Mouse (Mus musculus): Measurements from ENCODE around the gene Tktl1. TPM values are rescaled to one million over a fixed set of nuclear protein-coding genes. Genes with fewer than 3 reads are reported as not detected.

The Tktl1 gene
- total and polyA plus RNA-seq, 3 experiments = 0.38 TPM; not detected in 2

- Histone ChIP-seq H3K27me3 (ENCODE audit: insufficient read depth, low read length) (no peaks in the 10 kb centered on the region), H3K4me1 (ENCODE audit: insufficient read depth, low read depth, low read length) (peaks cover 5% of the 10 kb centered on the region; the same call in 1 of the 2 replicates), H3K9me3 (replicated peaks) (no peaks in the 10 kb centered on the region), H3K36me3 (replicated peaks) (peaks cover 100% of the 10 kb centered on the region), H3K4me3 (ENCODE audit: low read depth, low read length) (no peak overlapping the region)
- no peak for TF ChIP-seq TAL1 (conservative IDR thresholded peaks at IDR 0.05; ENCODE audit: low read depth, low read length)
- DNase-seq (ENCODE audit: low spot score) = no peak
- ATAC-seq (ENCODE audit: extremely low read depth, insufficient number of reproducible peaks, low FRiP score, poor library complexity, severe bottlenecking) = no peak
These were observed 53.0 kb downstream of the Tktl1 start for GRCm38 (mm10) chrX:74230038-74230437.

- no peak overlapping the region for H3K4me3 ChIP-seq (ENCODE audit: low read depth, low read length)
- H3K36me3 ChIP-seq (replicated peaks) = peaks cover 97% of the 10 kb centered on the region
- peaks cover 5% of the 10 kb centered on the region; the same call in 1 of the 2 replicates for H3K4me1 ChIP-seq (ENCODE audit: insufficient read depth, low read depth, low read length)
- ATAC-seq (ENCODE audit: extremely low read depth, insufficient number of reproducible peaks, low FRiP score, poor library complexity, severe bottlenecking) = no peak
- H3K9me3 ChIP-seq (replicated peaks) = no peaks in the 10 kb centered on the region
- no peaks in the 10 kb centered on the region for H3K27me3 ChIP-seq (ENCODE audit: insufficient read depth, low read length)
- DNase-seq (ENCODE audit: low spot score) = no peak
- TF ChIP-seq CTCF (IDR thresholded peaks at IDR 0.05; ENCODE audit: low read depth, low read length) (no peak), GATA2 (IDR thresholded peaks at IDR 0.05; ENCODE audit: borderline replicate concordance, low read depth, low read length) (no peak), TAL1 (conservative IDR thresholded peaks at IDR 0.05; ENCODE audit: low read depth, low read length) (no peak), POLR2AphosphoS5 (IDR thresholded peaks at IDR 0.05; ENCODE audit: insufficient replicate concordance, low read depth, low read length) (no peak), GATA1 (IDR thresholded peaks at IDR 0.05; ENCODE audit: borderline replicate concordance, low read length) (no peak)
These were observed 56.1 kb downstream of the Tktl1 start for GRCm38 (mm10) chrX:74233196-74233595.

- H3K36me3 ChIP-seq (replicated peaks) = peaks cover 75% of the 10 kb centered on the region
These were observed 63.3 kb downstream of the Tktl1 start for GRCm38 (mm10) chrX:74240332-74240731.

GRCm38 (mm10) chrX:74243396-74243795 is 66.3 kb downstream of the Tktl1 start:
- Histone ChIP-seq H3K36me3 (replicated peaks) (peaks cover 48% of the 10 kb centered on the region), H3K9me3 (replicated peaks) (no peaks in the 10 kb centered on the region), H3K27me3 (ENCODE audit: insufficient read depth, low read length) (no peaks in the 10 kb centered on the region), H3K4me1 (ENCODE audit: insufficient read depth, low read depth, low read length) (peaks cover 60% of the 10 kb centered on the region), H3K4me3 (ENCODE audit: low read depth, low read length) (peak overlapping the region; percentile 77; the same call in 1 of the 2 replicates)
- TF ChIP-seq CTCF (IDR thresholded peaks at IDR 0.05; ENCODE audit: low read depth, low read length) (no peak), TAL1 (conservative IDR thresholded peaks at IDR 0.05; ENCODE audit: low read depth, low read length) (no peak), GATA1 (IDR thresholded peaks at IDR 0.05; ENCODE audit: borderline replicate concordance, low read length) (no peak)
- DNase-seq (ENCODE audit: low spot score) (peak; percentile 12), ATAC-seq (ENCODE audit: extremely low read depth, insufficient number of reproducible peaks, low FRiP score, poor library complexity, severe bottlenecking) (no peak)

More at GRCm38 (mm10) chrX:74240332-74240731, 63.3 kb downstream of the Tktl1 start:
- TF ChIP-seq GATA2 (IDR thresholded peaks at IDR 0.05; ENCODE audit: borderline replicate concordance, low read depth, low read length) = no peak
- no peak for TF ChIP-seq CTCF (IDR thresholded peaks at IDR 0.05; ENCODE audit: low read depth, low read length)
- no peak for TF ChIP-seq POLR2AphosphoS5 (IDR thresholded peaks at IDR 0.05; ENCODE audit: insufficient replicate concordance, low read depth, low read length)
- no peak for TF ChIP-seq GATA1 (IDR thresholded peaks at IDR 0.05; ENCODE audit: borderline replicate concordance, low read length)
- no peak for TF ChIP-seq TAL1 (conservative IDR thresholded peaks at IDR 0.05; ENCODE audit: low read depth, low read length)
- no peaks in the 10 kb centered on the region for H3K27me3 ChIP-seq (ENCODE audit: insufficient read depth, low read length)
- H3K9me3 ChIP-seq (replicated peaks) = no peaks in the 10 kb centered on the region
- DNase-seq (ENCODE audit: low spot score) (no peak), ATAC-seq (ENCODE audit: extremely low read depth, insufficient number of reproducible peaks, low FRiP score, poor library complexity, severe bottlenecking) (no peak)
- peaks cover 51% of the 10 kb centered on the region for H3K4me1 ChIP-seq (ENCODE audit: insufficient read depth, low read depth, low read length)
- H3K4me3 ChIP-seq (ENCODE audit: low read depth, low read length) = no peak overlapping the region

- DNase-seq (ENCODE audit: low spot score) (peak; percentile 81), ATAC-seq (ENCODE audit: extremely low read depth, insufficient number of reproducible peaks, low FRiP score, poor library complexity, severe bottlenecking) (peak; percentile 75)
- Histone ChIP-seq H3K27me3 (ENCODE audit: insufficient read depth, low read length) (no peaks in the 10 kb centered on the region), H3K4me1 (ENCODE audit: insufficient read depth, low read depth, low read length) (peaks cover 62% of the 10 kb centered on the region), H3K9me3 (replicated peaks) (no peaks in the 10 kb centered on the region), H3K36me3 (replicated peaks) (peaks cover 44% of the 10 kb centered on the region), H3K4me3 (ENCODE audit: low read depth, low read length) (peak overlapping the region; percentile 77; the same call in 1 of the 2 replicates)
- TF ChIP-seq GATA1 (IDR thresholded peaks at IDR 0.05; ENCODE audit: borderline replicate concordance, low read length) = no peak
- no peak for TF ChIP-seq GATA2 (IDR thresholded peaks at IDR 0.05; ENCODE audit: borderline replicate concordance, low read depth, low read length)
- TF ChIP-seq POLR2AphosphoS5 (IDR thresholded peaks at IDR 0.05; ENCODE audit: insufficient replicate concordance, low read depth, low read length) = no peak
These were observed 66.7 kb downstream of the Tktl1 start for GRCm38 (mm10) chrX:74243807-74244206.

GRCm38 (mm10) chrX:74244614-74245083 is 67.6 kb downstream of the Tktl1 start:
- Histone ChIP-seq H3K27me3 (ENCODE audit: insufficient read depth, low read length) (no peaks in the 10 kb centered on the region), H3K36me3 (replicated peaks) (peaks cover 35% of the 10 kb centered on the region), H3K4me3 (ENCODE audit: low read depth, low read length) (peak overlapping the region; percentile 77), H3K4me1 (ENCODE audit: insufficient read depth, low read depth, low read length) (peaks cover 63% of the 10 kb centered on the region), H3K9me3 (replicated peaks) (no peaks in the 10 kb centered on the region)
- TF ChIP-seq CTCF (IDR thresholded peaks at IDR 0.05; ENCODE audit: low read depth, low read length) (no peak), GATA1 (IDR thresholded peaks at IDR 0.05; ENCODE audit: borderline replicate concordance, low read length) (no peak), GATA2 (IDR thresholded peaks at IDR 0.05; ENCODE audit: borderline replicate concordance, low read depth, low read length) (no peak), TAL1 (conservative IDR thresholded peaks at IDR 0.05; ENCODE audit: low read depth, low read length) (no peak), POLR2AphosphoS5 (IDR thresholded peaks at IDR 0.05; ENCODE audit: insufficient replicate concordance, low read depth, low read length) (no peak)
- DNase-seq (ENCODE audit: low spot score) (peak; percentile 35), ATAC-seq (ENCODE audit: extremely low read depth, insufficient number of reproducible peaks, low FRiP score, poor library complexity, severe bottlenecking) (peak; percentile 10; the same call in 1 of the 2 replicates)

GRCm38 (mm10) chrX:74245107-74245506 is 68.0 kb downstream of the Tktl1 start:
- no peak for TF ChIP-seq GATA1 (IDR thresholded peaks at IDR 0.05; ENCODE audit: borderline replicate concordance, low read length)
- no peak for TF ChIP-seq POLR2AphosphoS5 (IDR thresholded peaks at IDR 0.05; ENCODE audit: insufficient replicate concordance, low read depth, low read length)
- TF ChIP-seq GATA2 (IDR thresholded peaks at IDR 0.05; ENCODE audit: borderline replicate concordance, low read depth, low read length) = no peak
- no peak for TF ChIP-seq CTCF (IDR thresholded peaks at IDR 0.05; ENCODE audit: low read depth, low read length)
- TF ChIP-seq TAL1 (conservative IDR thresholded peaks at IDR 0.05; ENCODE audit: low read depth, low read length) = no peak
- ATAC-seq (ENCODE audit: extremely low read depth, insufficient number of reproducible peaks, low FRiP score, poor library complexity, severe bottlenecking) = no peak
- peaks cover 62% of the 10 kb centered on the region for H3K4me1 ChIP-seq (ENCODE audit: insufficient read depth, low read depth, low read length)

More at GRCm38 (mm10) chrX:74245107-74245506, 68.0 kb downstream of the Tktl1 start:
- H3K27me3 ChIP-seq (ENCODE audit: insufficient read depth, low read length) = no peaks in the 10 kb centered on the region
- DNase-seq (ENCODE audit: low spot score) = no peak
- H3K36me3 ChIP-seq (replicated peaks) = peaks cover 31% of the 10 kb centered on the region
- peak overlapping the region; percentile 77 for H3K4me3 ChIP-seq (ENCODE audit: low read depth, low read length)
- no peaks in the 10 kb centered on the region for H3K9me3 ChIP-seq (replicated peaks)

Measured in G1E (cell line).